Mouse (Mus musculus) heart, adult 2 months (tissue): ENCODE measurements at regions not wholly inside any gene's neighbourhood (a gene's known extent, or its start where the extent isn't known, plus 50 kb on each side); places are given as distances from the start of the nearest gene placed in this dataset.

Experiments
- CTCF ChIP-seq: fragments of 200-600 bp; IDR thresholded peaks from 2 replicates; pipeline ENCODE4 v1.8.1; 2022; ENCODE audit warnings: antibody characterized with exemption, mild to moderate bottlenecking, moderate library complexity
- EP300 ChIP-seq: fragments of 200-500 bp; IDR thresholded peaks from 2 replicates; pipeline ENCODE4 v1.6.1; 2011; ENCODE audit warnings: low read depth, low read length, control low read depth; ENCODE audit not compliant: insufficient read depth

DNA sequence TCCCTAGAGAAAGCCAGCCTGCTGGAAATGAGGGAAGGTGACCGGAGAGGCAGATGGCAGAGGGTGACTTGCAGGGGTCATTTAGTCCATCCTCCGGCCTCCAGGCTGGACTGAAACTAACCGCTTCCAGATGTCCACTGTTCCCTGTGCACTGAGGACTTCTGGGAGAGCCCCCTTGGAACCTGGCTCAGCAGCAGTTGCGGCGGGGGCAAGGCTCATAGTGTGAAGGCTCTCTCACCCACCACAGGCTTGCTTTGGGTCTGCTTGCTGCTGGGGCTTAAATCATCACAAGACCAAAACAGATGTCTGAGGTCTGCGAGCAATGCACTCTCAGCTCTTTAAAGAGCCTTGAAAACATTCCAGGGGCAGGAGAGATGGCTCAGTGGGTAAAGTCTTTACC lies 132.2 kb upstream of the Ccnd2 start:
- TF ChIP-seq CTCF (no peak), EP300 (no peak)
